Comparison of ENCODE assay signal across 14 mouse cellular contexts in genomic region chr10:68735621-68736020, GRCm38 (mm10).
"Had no signal": no experiment of that assay in that cellular context is flagged by ENCODE, and none has a peak within 500 bp of the region (broad histone marks: within the 10 kb centered on the region; RNA-seq: fewer than 3 reads in every experiment).

No protein-coding gene starts in this region.

- ATAC-seq: intestine, postnatal 0 days; liver, embryonic 12.5 days; midbrain, embryonic 13.5 days had no signal

- H3K27ac ChIP-seq: limb, embryonic 12.5 days; liver, embryonic 12.5 days; lung, embryonic 15.5 days; macrophage; midbrain, embryonic 13.5 days; neural tube, embryonic 13.5 days had no signal

- DNase-seq: kidney, adult 8-10 months; kidney, postnatal 25 days; layer of hippocampus, adult 9-11 months; layer of hippocampus, postnatal 36 days; lung, postnatal 14 days; right cerebral cortex, postnatal 14 days; thymus, postnatal 36 days had no signal

- H3K9ac ChIP-seq: limb, embryonic 12.5 days; liver, embryonic 12.5 days; lung, embryonic 15.5 days; midbrain, embryonic 13.5 days; neural tube, embryonic 13.5 days had no signal

- H3K36me3 ChIP-seq: liver, embryonic 12.5 days; lung, embryonic 15.5 days; midbrain, embryonic 13.5 days; neural tube, embryonic 13.5 days had no signal

- H3K4me2 ChIP-seq: limb, embryonic 12.5 days; liver, embryonic 12.5 days; lung, embryonic 15.5 days; midbrain, embryonic 13.5 days; neural tube, embryonic 13.5 days had no signal

- H3K4me3 ChIP-seq: limb, embryonic 12.5 days; liver, embryonic 12.5 days; lung, embryonic 15.5 days; midbrain, embryonic 13.5 days; neural tube, embryonic 13.5 days had no signal

- H3K9me3 ChIP-seq: limb, embryonic 12.5 days; liver, embryonic 12.5 days; lung, embryonic 15.5 days; midbrain, embryonic 13.5 days; neural tube, embryonic 13.5 days had no signal

- H3K27me3 ChIP-seq: limb, embryonic 12.5 days; liver, embryonic 12.5 days; lung, embryonic 15.5 days; midbrain, embryonic 13.5 days; neural tube, embryonic 13.5 days had no signal

- H3K4me1 ChIP-seq: limb, embryonic 12.5 days; liver, embryonic 12.5 days; lung, embryonic 15.5 days; neural tube, embryonic 13.5 days had no signal
